Mouse (Mus musculus): ENCODE data around the gene Dusp22.

- TF ChIP-seq CHD2 (IDR thresholded peaks at IDR 0.05; ENCODE audit: low read depth, low read length) = no peak
- no peak for TF ChIP-seq MAFK (IDR thresholded peaks at IDR 0.05; ENCODE audit: insufficient read depth, low read depth, low read length)
Observed at GRCm38 (mm10) chr13:30648461-30648860, 11.3 kb upstream of the Dusp22 start.

Data from ES-E14 (cell line).